Comparison of ENCODE assay signal across 11 mouse cellular contexts in genomic region chr5:131829248-131829647, GRCm38 (mm10).
DNase-seq lines count a peak whose midpoint lies in the region; TF ChIP-seq lines count a peak whose summit lies in the region.
"Had no signal": no experiment of that assay in that cellular context is flagged by ENCODE, and none has a peak within 500 bp of the region (broad histone marks: within the 10 kb centered on the region; RNA-seq: fewer than 3 reads in every experiment).

No protein-coding gene starts in this region.

- intact Hi-C loops in gastrocnemius, postnatal 14 days (cut with DNase I; ENCODE audit: low total_unique reads) = no loop called here

- no peaks in the 10 kb centered on the region for H3K27me3 ChIP-seq in heart, embryonic 10.5 days (ENCODE audit: insufficient read depth, poor library complexity, severe bottlenecking)
- H3K27me3 ChIP-seq: liver, embryonic 15.5 days had no signal

- H3K4me3 ChIP-seq in heart, embryonic 10.5 days = no peak overlapping the region
- H3K4me3 ChIP-seq in layer of hippocampus, adult 2 months = no peak overlapping the region
- H3K4me3 ChIP-seq: liver, embryonic 15.5 days; neural tube, embryonic 12.5 days had no signal

- 12% methylated on average over 3 of the region's 3 CpGs for WGBS in heart, embryonic 10.5 days

- peaks cover 24% of the 10 kb centered on the region for H3K4me1 ChIP-seq in heart, embryonic 10.5 days
- H3K4me1 ChIP-seq: liver, embryonic 15.5 days had no signal

- H3K27ac ChIP-seq in heart, embryonic 10.5 days = peak overlapping the region; percentile 67
- H3K27ac ChIP-seq in layer of hippocampus, adult 2 months = no peak overlapping the region
- H3K27ac ChIP-seq: liver, embryonic 15.5 days; neural tube, embryonic 12.5 days had no signal

- no peak for TF ChIP-seq CTCF in layer of hippocampus, adult 2 months (conservative IDR thresholded peaks at IDR 0.05)

- DNase-seq in gastrocnemius, postnatal 25 days = peak; percentile 12
- no peak for DNase-seq in gastrocnemius, postnatal 14 days
- peak; percentile 32 for DNase-seq in MN1 (ENCODE audit: low spot score)
- no peak for DNase-seq in heart, embryonic 10.5 days (ENCODE audit: low spot score)
- DNase-seq in lung, postnatal 14 days = peak; percentile 21
- no peak for DNase-seq in T-cell, adult 2 months (ENCODE audit: low spot score)
- DNase-seq in right cerebral cortex, postnatal 10 days (ENCODE audit: low spot score in 2 of 2) = no peak
- no peak for DNase-seq in layer of hippocampus, adult 2 months (ENCODE audit: low spot score in 2 of 2)
- DNase-seq: layer of hippocampus, adult 9-11 months had no signal

- no peaks in the 10 kb centered on the region for H3K36me3 ChIP-seq in heart, embryonic 10.5 days
- H3K36me3 ChIP-seq: liver, embryonic 15.5 days; neural tube, embryonic 12.5 days had no signal

- no peaks in the 10 kb centered on the region for H3K9me3 ChIP-seq in heart, embryonic 10.5 days
- H3K9me3 ChIP-seq: liver, embryonic 15.5 days; neural tube, embryonic 12.5 days had no signal

Comparison
In these comparisons a context has a peak if more than half of its experiments do, and no peak if none do; other contexts are left out.
1. DNase-seq: peak in gastrocnemius, postnatal 25 days (single experiment), MN1 (single experiment) and lung, postnatal 14 days (single experiment); none in gastrocnemius, postnatal 14 days (single experiment), heart, embryonic 10.5 days (single experiment), T-cell, adult 2 months (single experiment), right cerebral cortex, postnatal 10 days (0 of 2) and layer of hippocampus, adult 2 months (0 of 2).